Comparison of ENCODE assay signal across 13 mouse cellular contexts in genomic region chr2:147877907-147878306, GRCm38 (mm10).
DNase-seq lines count a peak whose midpoint lies in the region; ATAC-seq lines count a peak whose summit lies in the region.
"Had no signal": no experiment of that assay in that cellular context is flagged by ENCODE, and none has a peak within 500 bp of the region (broad histone marks: within the 10 kb centered on the region; RNA-seq: fewer than 3 reads in every experiment).

No protein-coding gene starts in this region.

- no peak for ATAC-seq in heart, embryonic 16.5 days (replicated peaks; ENCODE audit: extremely low read depth, insufficient read depth, low FRiP score)
- no peak for ATAC-seq in neural tube, embryonic 12.5 days (ENCODE audit: low FRiP score, low read depth)
- ATAC-seq in hindbrain, embryonic 16.5 days, result no peak
- no peak for ATAC-seq in stomach, embryonic 16.5 days (ENCODE audit: insufficient read depth, low FRiP score)
- ATAC-seq in granulocyte monocyte progenitor cell, adult 5-6 weeks (replicated peaks; ENCODE audit: poor library complexity, severe bottlenecking), result no peak
- ATAC-seq: liver, postnatal 0 days had no signal

- H3K4me1 ChIP-seq in heart, embryonic 16.5 days (ENCODE audit: control insufficient read depth, insufficient read depth, low read length), result peaks cover 10% of the 10 kb centered on the region
- peaks cover 24% of the 10 kb centered on the region; the same call in 1 of the 2 replicates for H3K4me1 ChIP-seq in neural tube, embryonic 12.5 days
- peaks cover 7% of the 10 kb centered on the region for H3K4me1 ChIP-seq in hindbrain, embryonic 16.5 days (ENCODE audit: control insufficient read depth, insufficient read depth, low read depth, low read length)
- peaks cover 11% of the 10 kb centered on the region for H3K4me1 ChIP-seq in stomach, embryonic 16.5 days (ENCODE audit: control insufficient read depth, insufficient read depth, low read length)

- no peak overlapping the region for H3K4me3 ChIP-seq in heart, embryonic 16.5 days (ENCODE audit: low read length)
- H3K4me3 ChIP-seq in neural tube, embryonic 12.5 days, result no peak overlapping the region
- no peak overlapping the region for H3K4me3 ChIP-seq in hindbrain, embryonic 16.5 days (ENCODE audit: low read length)
- H3K4me3 ChIP-seq in stomach, embryonic 16.5 days (replicated peaks; ENCODE audit: low read length), result no peak overlapping the region
- H3K4me3 ChIP-seq: left cerebral cortex, adult 2 months had no signal

- 37% methylated on average over 13 of the region's 13 CpGs for WGBS in heart, embryonic 16.5 days
- 10% methylated on average over 13 of the region's 13 CpGs for WGBS in neural tube, embryonic 12.5 days
- 14% methylated on average over 13 of the region's 13 CpGs for WGBS in hindbrain, embryonic 16.5 days
- 39% methylated on average over 13 of the region's 13 CpGs for WGBS in stomach, embryonic 16.5 days

- H3K36me3 ChIP-seq in heart, embryonic 16.5 days (ENCODE audit: control insufficient read depth, insufficient read depth), result no peaks in the 10 kb centered on the region
- H3K36me3 ChIP-seq in neural tube, embryonic 12.5 days, result no peaks in the 10 kb centered on the region
- H3K36me3 ChIP-seq in hindbrain, embryonic 16.5 days (ENCODE audit: control insufficient read depth, insufficient read depth, low read length), result no peaks in the 10 kb centered on the region
- H3K36me3 ChIP-seq in stomach, embryonic 16.5 days (ENCODE audit: control insufficient read depth, insufficient read depth, low read length), result no peaks in the 10 kb centered on the region
- H3K36me3 ChIP-seq: heart, embryonic 10.5 days had no signal

- H3K27me3 ChIP-seq in heart, embryonic 16.5 days (ENCODE audit: control insufficient read depth, insufficient read depth, low read length), result peaks cover 2% of the 10 kb centered on the region; the same call in 1 of the 2 replicates
- H3K27me3 ChIP-seq in neural tube, embryonic 12.5 days (replicated peaks), result peaks cover 45% of the 10 kb centered on the region
- peaks cover 6% of the 10 kb centered on the region for H3K27me3 ChIP-seq in hindbrain, embryonic 16.5 days (replicated peaks; ENCODE audit: control insufficient read depth, insufficient read depth, low read length)
- no peaks in the 10 kb centered on the region for H3K27me3 ChIP-seq in stomach, embryonic 16.5 days (ENCODE audit: control insufficient read depth, insufficient read depth, low read length)

- H3K9ac ChIP-seq in heart, embryonic 16.5 days (ENCODE audit: low read length), result no peak overlapping the region
- no peak overlapping the region for H3K9ac ChIP-seq in neural tube, embryonic 12.5 days
- H3K9ac ChIP-seq in hindbrain, embryonic 16.5 days (ENCODE audit: low read depth, low read length), result no peak overlapping the region; the same call in 1 of the 2 replicates
- no peak overlapping the region for H3K9ac ChIP-seq in stomach, embryonic 16.5 days (ENCODE audit: low read length)
- H3K9ac ChIP-seq: liver, postnatal 0 days had no signal

- H3K27ac ChIP-seq in heart, embryonic 16.5 days (ENCODE audit: low read length), result no peak overlapping the region
- H3K27ac ChIP-seq in neural tube, embryonic 12.5 days, result no peak overlapping the region
- H3K27ac ChIP-seq in hindbrain, embryonic 16.5 days (ENCODE audit: low read depth, low read length), result no peak overlapping the region
- no peak overlapping the region for H3K27ac ChIP-seq in stomach, embryonic 16.5 days (ENCODE audit: low read length)
- H3K27ac ChIP-seq: heart, embryonic 10.5 days; left cerebral cortex, adult 2 months had no signal

- H3K4me2 ChIP-seq in heart, embryonic 16.5 days (ENCODE audit: low read depth, low read length), result peak overlapping the region; percentile 82; the same call in 1 of the 2 replicates
- H3K4me2 ChIP-seq in neural tube, embryonic 12.5 days (replicated peaks), result peak overlapping the region; percentile 66
- peak overlapping the region; percentile 54; the same call in 1 of the 2 replicates for H3K4me2 ChIP-seq in hindbrain, embryonic 16.5 days (ENCODE audit: low read length)
- peak overlapping the region; percentile 59; the same call in 1 of the 2 replicates for H3K4me2 ChIP-seq in stomach, embryonic 16.5 days (ENCODE audit: low read depth, low read length)

- DNase-seq in heart, adult 9 months (ENCODE audit: low spot score in 2 of 2), result no peak
- no peak for DNase-seq in neural tube, embryonic 10.5 days (ENCODE audit: extremely low spot score, low spot score)
- DNase-seq in cerebellum, adult 8-10 months, result no peak
- DNase-seq: kidney, adult 8-10 months; liver, postnatal 0 days; thymus, postnatal 14 days had no signal

- no peaks in the 10 kb centered on the region for H3K9me3 ChIP-seq in heart, embryonic 16.5 days (replicated peaks; ENCODE audit: control insufficient read depth, low read length)
- no peaks in the 10 kb centered on the region for H3K9me3 ChIP-seq in neural tube, embryonic 12.5 days
- no peaks in the 10 kb centered on the region for H3K9me3 ChIP-seq in hindbrain, embryonic 16.5 days (ENCODE audit: control insufficient read depth, low read length)
- no peaks in the 10 kb centered on the region for H3K9me3 ChIP-seq in stomach, embryonic 16.5 days (replicated peaks; ENCODE audit: control insufficient read depth, low read length)
- H3K9me3 ChIP-seq: heart, embryonic 10.5 days had no signal
